Mouse (Mus musculus) liver (tissue): ENCODE results near the gene Phf3.
"Not testable (repeated sequence)": the region's sequence is repeated elsewhere in the genome, so short reads cannot be mapped to it uniquely, and the experiment has no call there.

Experiments used
- DNase-seq: peaks from one replicate; pipeline ENCODE4 v3.0.0-alpha.2; 2020; ENCODE audit warnings: mixed read lengths

The Phf3 gene

DNA sequence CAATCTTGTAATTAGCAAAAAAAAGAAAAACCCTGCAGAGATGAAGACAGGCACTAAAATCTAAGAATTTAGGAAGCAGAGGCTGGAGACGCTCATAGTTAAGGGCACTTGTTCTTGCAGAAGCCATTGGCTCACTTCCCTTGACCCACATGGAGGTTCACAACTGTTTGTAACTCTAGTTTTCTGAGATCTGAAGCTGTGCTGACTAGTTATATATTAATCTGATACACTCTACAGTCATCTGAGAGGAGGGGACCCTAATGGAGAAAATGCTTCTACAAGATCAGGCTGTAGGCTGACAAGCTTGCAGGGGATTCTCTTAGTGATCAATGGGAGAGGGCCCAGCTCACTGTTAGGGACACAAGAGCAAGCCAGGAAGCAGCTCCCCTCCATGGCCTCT is 58.1 kb downstream of the Phf3 start:
- DNase-seq: no peak

DNA sequence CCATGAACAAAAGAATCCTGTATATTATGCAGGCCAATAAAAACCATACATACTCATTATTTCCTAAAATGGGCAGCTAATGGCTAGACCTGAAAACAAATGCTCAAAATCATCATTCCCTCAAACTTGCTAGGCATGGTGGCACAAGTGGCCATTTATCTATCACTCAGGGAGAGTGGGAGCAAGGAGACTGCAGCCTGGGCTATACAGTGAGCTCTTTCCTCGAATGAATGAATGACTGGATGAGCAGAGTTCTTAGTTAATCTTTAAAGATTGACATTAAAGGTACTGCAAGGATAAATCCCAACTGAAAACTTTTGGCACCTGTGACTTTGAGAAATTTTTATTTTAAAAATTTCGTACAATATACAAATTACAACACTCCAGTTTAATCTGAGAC is 58.7 kb downstream of the Phf3 start:
- no peak for DNase-seq

DNA sequence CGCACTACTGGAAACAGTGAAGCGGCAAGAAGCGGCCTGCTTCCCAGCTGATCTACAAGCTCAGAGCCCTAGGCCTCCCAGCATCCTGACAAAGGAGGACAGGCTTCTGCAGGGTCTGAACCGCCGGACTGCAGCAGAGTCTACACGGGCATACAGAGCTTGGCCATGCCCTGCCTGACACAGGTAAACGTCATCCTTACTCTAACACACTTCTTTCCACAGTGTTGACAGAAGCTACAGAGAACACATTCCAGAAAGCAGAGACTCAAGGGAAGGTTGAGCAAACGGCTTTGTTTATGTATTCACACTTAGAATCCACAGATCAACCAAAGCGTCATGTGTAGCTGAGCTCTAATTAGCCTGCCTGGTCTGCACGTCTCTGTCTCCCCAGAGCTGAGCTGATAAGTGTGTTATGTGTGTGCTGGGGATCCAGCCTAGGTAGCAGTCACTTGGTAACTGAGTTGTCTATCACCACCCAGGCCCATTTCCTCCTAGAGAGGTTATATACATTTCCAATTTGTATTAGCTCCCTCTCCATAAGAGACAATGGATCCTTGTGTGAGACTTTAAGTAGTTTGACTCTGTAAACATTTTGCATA is 65.5 kb downstream of the Phf3 start:
- no peak for DNase-seq

- no peak for DNase-seq
Measured at GRCm38 (mm10) chr1:30805688-30806285, 67.9 kb downstream of the Phf3 start.

DNA sequence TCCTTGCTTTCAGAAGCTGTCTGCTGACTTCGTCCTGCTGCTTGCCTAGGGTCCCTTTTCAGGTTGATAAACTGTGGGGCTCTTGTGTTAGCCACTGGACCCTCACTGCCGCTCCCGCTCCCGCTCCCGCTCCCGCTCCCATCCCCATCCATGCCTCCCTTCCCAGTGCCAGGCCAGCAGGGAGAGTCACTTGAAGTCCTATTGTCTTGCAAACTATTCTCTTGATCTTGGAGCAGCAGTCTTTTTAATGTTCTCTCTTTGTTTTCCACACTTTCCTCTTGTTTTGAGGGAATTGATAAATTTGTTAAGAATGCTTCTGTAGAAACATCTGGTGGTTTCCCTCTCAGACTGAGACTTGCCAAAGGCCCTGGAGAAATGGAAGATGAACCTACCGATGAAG is 68.8 kb downstream of the Phf3 start:
- no peak for DNase-seq

- DNase-seq: no peak
Measured at GRCm38 (mm10) chr1:30801911-30802310, 71.8 kb downstream of the Phf3 start.

DNA sequence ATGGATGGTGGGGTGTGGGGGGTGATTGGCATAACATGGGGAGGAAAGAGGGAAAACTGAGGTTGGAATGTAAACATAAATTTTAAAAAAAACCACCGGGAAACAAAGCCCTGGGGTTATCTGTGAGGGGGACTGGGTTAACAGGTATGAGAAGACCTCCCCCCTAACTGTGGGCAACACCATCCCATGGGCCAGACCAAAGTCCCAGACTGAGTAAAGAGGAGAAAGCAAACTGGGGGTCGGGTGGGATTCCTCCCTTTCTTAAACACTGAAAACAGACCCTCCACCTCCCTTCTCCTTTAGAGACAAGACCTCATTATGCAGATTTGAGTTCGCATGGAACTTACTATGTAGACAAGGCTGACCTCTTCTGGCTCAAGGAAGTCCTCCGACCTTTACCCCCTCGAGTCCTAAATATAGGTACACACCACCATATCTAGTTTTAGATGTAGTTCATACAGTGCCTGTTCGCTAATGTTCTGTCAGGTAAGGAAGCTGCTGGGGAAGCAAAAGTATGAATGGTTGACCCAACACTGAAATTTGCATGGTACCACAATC is 74.4 kb downstream of the Phf3 start:
- no peak for DNase-seq

GRCm38 (mm10) chr1:30794606-30795005 is 79.1 kb downstream of the Phf3 start:
- no peak for DNase-seq

DNA sequence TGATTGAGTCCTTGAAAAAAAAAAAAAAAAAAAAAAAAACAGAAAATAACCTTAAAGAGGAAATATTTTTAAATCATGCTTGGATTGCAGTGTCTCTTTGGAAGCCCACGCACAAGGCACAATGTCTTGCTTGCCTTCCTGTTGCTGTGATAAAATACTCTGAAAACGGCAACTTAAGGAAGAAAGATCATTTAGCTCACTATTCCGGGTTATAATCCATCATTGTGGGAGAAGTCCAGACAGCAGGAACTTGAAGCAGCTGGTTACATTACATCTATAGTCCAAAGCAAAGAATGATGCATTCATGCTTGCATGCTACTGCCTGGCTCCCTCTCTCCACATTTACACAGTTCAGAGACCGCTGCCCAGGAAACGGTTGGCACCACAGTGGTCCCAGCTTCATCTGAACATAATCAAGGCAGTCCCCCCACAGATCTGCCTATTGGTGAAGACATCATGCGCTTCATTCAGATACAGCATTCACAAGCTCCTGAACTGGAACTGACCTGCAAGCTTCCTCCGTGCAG is 80.3 kb downstream of the Phf3 start:
- DNase-seq: no peak

- DNase-seq: no peak
Measured at GRCm38 (mm10) chr1:30792935-30793334, 80.8 kb downstream of the Phf3 start.

DNA sequence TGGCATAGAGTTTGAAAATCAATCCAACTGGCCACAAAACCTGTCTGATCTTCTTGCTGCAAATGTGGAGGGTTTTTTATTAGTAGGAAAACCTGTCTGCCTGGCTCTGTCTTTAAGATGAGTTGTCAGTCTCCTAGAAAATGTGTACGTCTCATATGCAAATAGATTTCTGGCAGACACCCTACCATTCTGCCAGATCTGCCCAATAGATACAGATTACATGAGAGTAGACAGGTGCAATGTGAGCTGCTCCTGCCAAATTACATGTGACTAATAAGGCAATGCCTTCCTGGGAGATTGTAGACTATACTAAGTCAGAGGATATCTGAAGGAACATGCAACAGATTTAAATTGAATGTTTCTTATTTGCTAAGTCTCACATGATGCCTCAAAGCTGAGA is 83.5 kb downstream of the Phf3 start:
- no peak for DNase-seq

GRCm38 (mm10) chr1:30789689-30790088 is 84.0 kb downstream of the Phf3 start:
- DNase-seq: no peak

DNA sequence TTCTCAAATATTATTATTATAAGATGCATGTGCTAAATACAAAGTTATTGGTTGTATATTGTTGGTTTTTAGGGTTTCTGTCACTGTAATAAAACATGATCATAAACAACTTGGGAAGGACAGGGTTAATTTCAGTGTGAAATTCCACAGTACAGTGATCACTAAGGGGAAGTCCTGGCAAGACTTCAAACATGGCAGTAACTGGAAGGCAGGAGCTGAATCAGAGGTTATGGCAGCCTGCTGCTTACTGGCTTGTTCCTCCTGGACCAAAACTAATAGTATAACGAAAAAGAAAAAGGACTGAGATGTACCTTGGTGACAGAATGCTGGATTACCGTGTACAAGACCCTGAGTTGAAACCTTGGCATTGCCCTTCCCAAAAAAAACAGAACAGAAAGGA is 84.7 kb downstream of the Phf3 start:
- DNase-seq: no peak

- DNase-seq: no peak
Measured at GRCm38 (mm10) chr1:30786583-30786982, 87.1 kb downstream of the Phf3 start.

DNA sequence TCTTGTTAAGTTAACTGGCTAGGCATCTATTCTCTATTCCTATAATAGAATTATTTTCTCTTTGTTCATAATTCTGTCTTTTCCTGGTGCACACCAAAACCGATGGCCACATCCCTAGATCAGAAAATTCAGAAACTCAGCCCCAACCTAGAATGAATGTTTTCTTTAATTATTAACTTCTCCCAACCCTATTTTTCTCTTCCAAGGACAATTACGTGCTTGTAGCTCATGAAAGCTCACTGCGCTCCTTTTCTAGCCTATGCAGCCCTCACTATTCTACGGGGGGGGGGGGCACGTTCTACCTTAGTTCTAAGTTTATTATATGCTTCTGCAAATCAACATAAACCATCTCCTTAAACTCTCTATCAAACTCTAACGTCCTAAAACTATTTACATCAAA is 90.0 kb downstream of the Phf3 start:
- DNase-seq: no peak

GRCm38 (mm10) chr1:30780293-30780692 is 93.4 kb downstream of the Phf3 start:
- DNase-seq: peak; percentile 19

GRCm38 (mm10) chr1:30779562-30779961 is 94.2 kb downstream of the Phf3 start:
- DNase-seq: no peak

DNA sequence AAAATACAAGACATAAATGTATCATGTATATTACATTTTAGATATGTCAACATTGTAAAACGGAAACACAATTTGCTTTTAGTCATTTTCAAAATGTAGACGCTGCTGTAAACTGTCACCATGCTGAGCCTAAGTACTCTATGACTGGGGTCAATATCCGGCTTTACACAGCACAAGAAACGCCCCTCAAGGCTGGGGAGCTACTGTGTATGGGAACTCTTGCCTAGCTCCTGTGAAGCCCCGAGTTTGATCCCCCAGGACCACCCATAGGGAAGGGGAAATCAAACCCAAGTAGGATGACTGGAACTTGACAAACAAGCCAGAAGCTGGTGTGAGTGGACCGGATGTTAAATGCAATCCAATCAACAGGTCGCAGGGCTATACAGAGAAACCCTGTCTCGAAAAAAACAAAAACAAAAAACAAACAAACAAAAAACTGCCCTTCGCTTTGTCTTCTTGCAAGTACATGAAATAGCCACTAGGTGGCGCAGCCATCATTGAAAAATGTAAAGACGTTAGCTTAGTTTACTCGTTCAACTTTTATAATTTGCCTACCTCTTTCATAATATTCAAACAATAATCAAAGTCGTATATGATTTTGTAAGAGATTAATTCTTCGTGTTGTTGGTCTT is 95.2 kb downstream of the Phf3 start:
- DNase-seq: peak; percentile 16

- no peak for DNase-seq
Measured at GRCm38 (mm10) chr1:30776196-30776595, 97.5 kb downstream of the Phf3 start.

- no peak for DNase-seq
Measured at GRCm38 (mm10) chr1:30773662-30774061, 100.1 kb downstream of the Phf3 start.

- DNase-seq: no peak
Measured at GRCm38 (mm10) chr1:30772851-30773250, 100.9 kb downstream of the Phf3 start.

DNA sequence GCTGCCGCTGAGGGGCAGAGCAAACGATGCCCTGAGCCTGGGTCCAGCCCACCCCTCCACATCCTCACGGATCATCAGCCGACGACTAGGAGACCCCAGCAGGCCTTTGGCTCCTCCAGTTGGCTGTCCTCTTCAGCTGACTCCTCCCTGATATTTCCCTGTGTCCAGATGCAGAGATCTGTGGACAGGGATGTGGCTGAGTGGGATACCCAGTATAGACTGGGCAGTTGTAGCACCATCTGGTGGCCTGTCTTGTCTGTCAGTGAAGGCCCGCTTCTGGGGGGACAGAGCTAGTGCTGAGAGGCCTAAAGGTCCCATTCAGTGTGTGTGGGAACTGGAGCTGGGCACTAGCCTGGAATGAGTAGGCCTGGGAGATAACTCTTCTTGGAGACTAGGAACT is 101.9 kb downstream of the Phf3 start:
- DNase-seq: no peak

- not testable (repeated sequence) for DNase-seq
Measured at GRCm38 (mm10) chr1:30770599-30770998, 103.1 kb downstream of the Phf3 start.

DNA sequence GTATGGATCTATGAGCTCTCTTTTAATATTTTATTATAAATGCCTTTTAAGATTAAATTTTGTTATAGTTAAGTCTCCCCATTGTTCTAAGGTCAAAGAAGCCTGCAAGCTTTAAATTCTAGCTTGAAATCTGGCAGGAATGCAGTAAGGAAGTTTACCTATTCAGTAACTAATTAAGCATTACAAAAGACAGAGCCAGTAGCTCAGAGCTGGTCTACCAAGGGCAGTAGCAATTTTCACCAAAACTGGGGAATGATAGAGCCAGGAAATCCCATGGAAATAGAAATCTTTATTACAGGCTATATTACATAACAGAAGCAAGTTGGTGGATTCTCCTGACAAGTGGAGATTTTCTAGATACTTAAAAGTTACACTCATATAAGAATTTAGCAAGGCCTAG is 116.9 kb downstream of the Phf3 start:
- no peak for DNase-seq
